Mouse (Mus musculus): Measurements from ENCODE around the gene 4933400A11Rik. TPM values are rescaled to one million over a fixed set of nuclear protein-coding genes. Genes with fewer than 3 reads are reported as not detected.

The 4933400A11Rik gene
- total RNA-seq, 2 experiments from 2014 or later: not detected

Other genes with a start within 250 kb of the 4933400A11Rik start
- gene Mid1, start 94.4 kb downstream of the 4933400A11Rik start, total RNA-seq (2014; fragmentation: Nextera tagmentation): 54.0 and 68.0 TPM in 2 replicates
- 11.7 and 12.2 TPM in 2 replicates for gene Mid1, start 94.4 kb downstream of the 4933400A11Rik start, total RNA-seq (2017)
- 36.7 and 87.7 TPM in 2 replicates for gene Gm21887, start 230.0 kb upstream of the 4933400A11Rik start, total RNA-seq (2014; fragmentation: Nextera tagmentation)
- 163 and 210 TPM in 2 replicates for gene Gm21887, start 230.0 kb upstream of the 4933400A11Rik start, total RNA-seq (2017)